Mouse (Mus musculus) cerebellum, adult 9-10 months (tissue): Measurements from ENCODE around the gene Lrrc73.

Source experiments
- DNase-seq: peaks from one replicate; pipeline ENCODE4 v3.0.0; 2022

Gene Lrrc73

DNA sequence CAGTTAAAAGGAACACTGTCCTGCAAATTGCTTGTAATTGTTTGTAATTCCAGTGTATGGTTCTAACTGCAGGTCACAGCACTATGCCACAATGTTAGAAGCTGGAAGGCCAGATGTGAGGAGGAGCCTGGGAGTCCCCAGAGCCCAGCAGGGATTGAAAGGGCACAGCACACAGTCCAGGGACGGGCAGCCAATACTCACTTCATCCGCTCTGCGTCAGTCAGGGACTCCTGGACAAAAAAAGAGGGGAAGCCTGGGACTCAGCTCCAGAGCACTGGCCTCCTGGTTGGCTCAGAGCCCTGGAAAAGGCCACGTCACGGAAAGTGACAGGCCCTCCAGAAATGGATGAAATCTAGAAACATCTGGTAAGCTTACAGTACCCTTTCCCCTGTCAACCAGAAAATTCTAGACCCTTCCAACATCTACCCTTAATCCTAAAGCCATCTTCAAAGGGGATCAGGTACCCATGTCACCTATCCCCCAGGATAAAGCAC, 8.9 kb downstream of the Lrrc73 start:
- no peak for DNase-seq

DNA sequence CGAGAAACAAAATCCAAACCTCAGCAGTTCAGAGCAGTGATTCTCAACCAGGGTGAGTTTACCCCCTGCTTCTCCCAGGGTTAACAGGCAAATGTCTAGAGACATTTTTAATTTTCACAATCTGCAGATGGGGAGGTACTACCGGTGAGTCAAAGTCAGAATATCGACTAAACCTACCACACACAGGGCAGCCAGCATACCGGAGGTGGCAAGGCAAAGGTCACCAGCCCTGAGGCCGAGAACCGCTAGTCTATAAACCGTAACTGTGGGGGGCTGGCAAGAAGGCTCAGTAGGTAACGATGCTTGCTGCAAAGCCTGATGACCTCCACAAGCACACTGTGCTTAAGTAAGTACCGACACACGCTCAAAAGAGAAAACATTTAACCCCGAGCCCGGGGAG, 12.2 kb downstream of the Lrrc73 start:
- DNase-seq = no peak

DNA sequence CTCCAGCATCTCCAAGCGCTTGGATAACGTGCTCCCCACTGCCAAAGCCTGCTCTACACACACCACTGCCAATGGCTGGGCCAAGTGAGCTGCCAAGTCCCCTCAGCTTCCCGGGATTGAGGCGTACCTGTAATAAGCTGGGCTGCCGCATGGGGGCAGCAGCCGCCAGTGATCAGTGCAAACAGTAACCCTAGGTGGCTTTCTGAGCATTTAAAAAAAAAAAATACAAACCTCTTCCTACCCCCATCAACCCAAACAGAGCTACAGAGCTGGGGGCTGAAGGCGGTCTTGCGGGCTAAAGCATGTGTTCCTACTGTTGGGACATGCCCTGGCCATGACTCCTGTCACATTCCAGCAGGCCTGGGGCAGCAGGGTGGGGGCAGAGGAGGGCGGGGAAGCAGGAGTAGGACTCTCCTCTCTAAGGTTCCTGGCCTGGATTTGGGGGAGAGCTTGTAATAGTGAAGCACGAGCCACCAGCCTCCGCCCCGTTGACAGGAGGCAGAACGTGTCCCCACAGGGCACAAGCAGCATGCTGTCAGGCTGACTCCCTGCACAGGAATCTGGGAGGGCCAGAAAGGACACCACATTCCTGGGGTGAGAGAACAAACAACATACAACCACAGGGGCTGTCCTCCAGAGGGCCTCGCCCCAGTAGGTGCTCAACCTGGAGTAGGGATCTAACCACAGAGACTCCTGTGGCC, 12.7 kb downstream of the Lrrc73 start:
- DNase-seq = peak; percentile 90

DNA sequence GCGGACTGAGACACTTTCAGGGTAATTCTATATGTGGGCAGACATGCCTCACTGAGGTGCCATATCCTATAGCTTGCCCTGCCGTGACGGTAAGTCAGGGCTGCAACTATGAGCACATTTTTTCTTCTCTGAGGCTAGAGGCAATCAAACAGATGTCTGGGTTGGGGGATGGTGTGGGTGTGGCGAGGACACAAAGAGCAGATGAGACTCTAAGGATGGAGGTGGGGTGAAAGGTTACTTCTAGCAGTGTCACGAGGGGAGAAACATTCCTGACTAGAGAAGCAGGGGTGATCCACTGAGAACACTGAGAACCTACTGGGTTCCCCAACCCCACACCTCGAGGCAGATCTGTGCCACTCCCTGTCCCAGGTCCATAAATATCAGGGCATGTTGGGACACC, 13.7 kb downstream of the Lrrc73 start:
- no peak for DNase-seq

DNA sequence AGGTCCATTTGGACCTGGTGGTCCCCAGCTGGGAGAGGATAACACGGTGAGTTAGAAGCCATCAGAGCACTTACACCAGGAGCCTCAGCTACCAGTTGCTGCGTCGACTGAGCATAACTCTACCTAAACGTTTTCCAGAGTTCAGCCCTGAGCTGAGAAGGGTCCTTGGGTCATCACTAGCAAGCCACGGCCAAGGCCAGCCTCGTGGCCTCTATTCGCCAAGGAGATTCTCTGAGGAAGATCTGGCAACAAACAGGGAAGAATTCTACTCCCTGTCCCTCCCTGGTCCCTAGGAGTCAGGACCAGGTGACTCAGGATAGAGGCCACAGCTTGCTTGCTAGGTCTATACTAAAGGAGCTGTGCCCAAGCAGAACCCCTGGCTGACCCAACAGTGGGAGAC, 14.2 kb downstream of the Lrrc73 start:
- DNase-seq = no peak

DNA sequence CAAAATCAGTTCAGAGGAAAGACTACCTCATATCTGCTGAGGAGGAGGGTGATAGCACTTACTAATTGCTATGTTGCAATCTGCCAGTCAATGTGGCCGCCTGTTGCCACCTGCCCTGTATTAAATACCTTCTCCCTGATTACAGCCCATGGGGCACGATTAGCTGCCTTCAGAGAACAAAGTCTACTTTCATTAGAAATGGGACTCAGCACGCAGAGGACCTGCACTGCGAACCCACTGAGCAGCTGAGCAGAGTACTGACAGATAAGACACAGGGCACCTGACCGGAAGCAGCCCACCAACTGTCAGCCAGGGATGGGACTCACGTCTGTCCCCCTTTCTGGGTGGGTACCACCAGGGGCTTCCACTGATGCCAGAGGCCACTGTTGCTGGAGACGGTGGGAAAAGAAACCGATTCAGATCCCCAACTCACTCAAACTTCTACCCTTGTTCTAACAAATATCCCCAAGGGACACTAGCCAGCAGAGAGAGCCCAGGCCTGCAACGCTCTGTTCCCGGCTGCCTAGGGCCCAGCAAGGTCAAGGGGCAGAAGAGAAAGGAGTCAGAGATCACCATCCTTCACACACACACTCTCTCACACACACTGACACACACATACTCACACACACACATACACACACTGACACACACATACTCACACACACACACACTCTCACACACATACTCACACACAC, 14.8 kb downstream of the Lrrc73 start:
- DNase-seq = no peak

DNA sequence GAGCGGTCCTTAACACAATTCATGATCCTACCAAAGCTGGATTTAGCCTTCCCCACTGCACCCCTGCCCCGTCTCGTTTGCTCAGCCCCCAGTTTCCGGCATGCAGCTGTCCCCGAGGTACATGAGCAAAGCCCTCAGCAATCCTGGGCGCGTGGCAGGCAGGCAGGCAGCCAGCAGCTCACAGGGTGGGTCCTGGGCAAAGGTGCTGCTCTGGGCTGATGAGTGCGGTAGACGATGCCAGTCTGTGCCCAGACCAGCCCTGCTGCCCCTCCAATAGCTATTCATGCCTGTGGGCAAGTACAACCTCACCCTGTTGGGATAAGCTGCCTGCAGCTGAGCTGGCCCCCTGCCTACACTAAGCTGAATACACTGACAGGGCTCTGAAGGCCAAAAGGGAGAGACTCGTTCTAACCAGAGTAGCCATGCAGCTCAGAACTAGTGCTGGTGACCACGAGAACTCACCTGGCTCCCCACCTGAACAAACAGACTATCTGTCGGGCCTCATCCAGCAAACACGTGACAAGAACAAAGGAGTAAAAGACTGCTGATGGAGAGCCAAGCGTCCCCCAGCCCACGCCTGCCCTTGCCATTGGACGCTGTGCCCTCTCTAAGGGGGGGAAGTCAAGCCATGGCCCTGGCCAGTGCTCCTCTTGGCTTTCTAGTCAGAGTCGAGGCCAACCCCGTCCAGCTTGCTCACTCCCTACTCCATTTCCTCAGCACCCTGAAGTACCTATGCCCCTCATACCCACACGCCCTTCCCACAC, 16.6 kb downstream of the Lrrc73 start:
- no peak for DNase-seq

DNA sequence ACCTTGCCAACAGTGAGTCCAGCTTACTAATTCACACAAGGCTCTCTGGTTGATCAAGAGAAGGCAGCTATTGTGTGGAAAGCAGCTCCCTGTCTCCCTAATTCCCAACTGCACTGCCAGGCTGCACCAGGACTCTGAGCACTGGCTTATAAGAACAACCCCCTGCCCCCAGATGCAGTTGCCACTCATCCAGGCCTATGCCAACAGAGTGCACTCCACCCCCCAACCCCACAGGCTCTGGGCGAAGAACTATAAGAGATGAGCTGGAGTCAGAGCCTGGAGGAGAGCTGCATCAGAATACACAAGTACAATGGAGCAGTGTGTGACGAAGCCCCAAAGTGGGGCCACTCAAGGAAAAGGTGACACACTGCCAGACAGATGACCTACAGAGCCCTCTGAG, 18.7 kb downstream of the Lrrc73 start:
- DNase-seq = no peak

DNA sequence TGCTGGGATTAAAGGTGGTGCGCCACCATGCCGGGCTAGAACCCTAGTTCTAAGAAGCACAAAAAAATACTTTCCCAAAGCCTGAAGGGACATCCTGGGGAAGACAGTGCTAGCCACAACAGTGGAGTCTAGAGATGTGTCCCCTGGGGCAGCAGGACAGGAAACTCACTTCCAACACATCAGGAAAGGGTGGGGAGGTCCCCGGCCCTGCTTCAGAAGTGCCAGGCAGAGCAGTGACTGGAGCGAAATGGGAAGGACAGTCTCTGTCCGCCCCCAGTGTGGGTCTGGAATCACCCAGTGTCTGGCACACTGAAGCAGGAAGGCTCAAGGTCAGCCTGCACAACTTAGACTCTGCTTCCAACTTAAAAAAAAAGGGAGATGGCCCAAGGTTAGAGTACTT, 19.3 kb downstream of the Lrrc73 start:
- no peak for DNase-seq

DNA sequence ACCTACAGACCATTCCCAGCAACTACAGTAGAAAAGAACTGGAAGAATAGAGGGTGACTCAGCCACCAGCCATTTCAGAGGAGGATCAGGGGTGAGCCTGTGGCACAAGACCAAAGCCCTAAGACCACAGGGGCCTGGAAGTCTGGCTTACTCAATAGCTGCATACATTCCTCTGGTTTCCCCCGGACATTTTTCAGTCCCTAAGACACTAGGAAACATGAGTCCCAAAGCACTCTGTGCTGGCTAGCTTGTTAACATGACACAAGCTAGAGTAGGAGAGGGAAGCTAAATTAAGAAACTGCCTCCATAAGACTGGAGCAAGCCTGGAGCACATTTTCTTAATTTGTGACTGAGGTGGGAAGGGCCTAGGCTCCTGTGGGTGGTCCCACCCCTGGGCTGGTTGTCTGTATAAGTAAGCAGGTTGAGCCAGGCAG, 20.5 kb downstream of the Lrrc73 start:
- no peak for DNase-seq

DNA sequence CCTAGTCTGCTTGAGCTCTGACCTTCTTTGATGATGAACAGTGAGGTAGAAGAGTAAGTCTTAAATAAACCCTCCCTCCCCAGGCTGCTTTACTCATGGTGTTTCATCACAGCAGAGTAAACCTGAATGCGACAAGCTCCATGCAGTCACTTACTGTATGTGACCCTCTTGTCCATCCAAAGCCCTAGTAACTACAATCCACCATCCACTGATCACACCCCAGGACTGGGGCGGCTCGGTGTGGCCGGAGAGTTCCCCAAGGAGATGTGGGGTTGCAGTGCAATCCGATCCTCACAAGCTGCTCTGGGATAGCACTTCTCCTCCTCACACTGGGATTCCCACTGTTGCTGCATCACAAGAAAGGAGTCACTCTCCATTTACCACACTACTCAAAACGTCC, 21.1 kb downstream of the Lrrc73 start:
- DNase-seq = no peak

DNA sequence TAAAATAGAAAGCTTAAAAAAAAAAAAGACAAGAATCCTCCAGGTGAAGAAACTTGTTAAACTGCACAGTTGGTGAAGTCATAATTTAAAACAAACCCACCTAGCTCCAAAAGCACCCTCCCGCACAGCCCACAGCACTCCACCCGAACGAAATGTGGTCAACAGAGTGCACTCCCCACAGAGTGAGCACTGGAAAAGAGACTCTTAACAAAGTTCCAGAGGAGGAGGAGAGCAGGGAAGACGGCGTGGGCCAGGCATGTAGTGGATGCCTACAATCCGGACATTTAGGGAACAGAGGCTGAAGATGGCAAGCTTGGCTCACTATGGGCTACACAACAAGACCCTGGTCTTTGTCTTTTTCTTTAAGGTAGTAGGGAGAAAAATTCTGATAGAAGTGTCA, 21.7 kb downstream of the Lrrc73 start:
- no peak for DNase-seq

DNA sequence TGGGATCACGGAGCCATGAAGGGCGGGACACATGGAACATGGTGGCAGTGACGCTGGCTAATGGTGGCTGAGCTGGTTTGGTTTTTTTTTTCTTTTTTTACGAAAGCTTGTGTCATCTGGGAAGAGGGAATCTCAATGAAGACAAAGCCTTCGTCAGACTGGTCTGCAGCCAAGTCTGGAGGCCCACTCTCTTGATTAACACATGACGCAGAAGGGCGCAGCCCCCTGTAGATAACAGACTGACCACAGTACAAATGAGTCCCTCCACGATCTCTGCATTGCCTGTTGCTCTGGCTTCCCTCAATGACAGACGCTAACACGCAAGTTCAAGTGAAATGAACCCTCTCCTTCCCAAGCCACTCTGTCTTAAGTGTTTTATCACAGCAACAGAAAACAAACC, 22.2 kb downstream of the Lrrc73 start:
- no peak for DNase-seq

DNA sequence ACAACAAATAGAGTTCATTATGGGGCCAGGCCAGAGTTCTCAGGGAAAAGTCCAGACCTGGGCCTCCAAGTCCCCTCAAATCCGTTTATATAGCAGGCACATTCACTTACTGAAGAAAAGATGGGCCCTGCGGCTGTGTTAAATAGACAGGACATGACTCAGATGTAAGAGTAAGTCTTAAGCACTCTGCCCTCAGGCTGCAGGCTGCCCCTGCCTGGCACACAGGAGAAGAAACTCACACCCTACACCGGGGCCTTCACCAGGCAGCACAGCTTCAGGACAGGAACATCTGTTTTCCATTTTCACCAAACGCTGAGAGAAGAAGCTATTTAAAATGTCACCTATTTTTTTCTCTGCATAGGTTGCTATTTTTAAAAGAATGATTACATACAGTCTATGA, 24.3 kb downstream of the Lrrc73 start:
- no peak for DNase-seq

DNA sequence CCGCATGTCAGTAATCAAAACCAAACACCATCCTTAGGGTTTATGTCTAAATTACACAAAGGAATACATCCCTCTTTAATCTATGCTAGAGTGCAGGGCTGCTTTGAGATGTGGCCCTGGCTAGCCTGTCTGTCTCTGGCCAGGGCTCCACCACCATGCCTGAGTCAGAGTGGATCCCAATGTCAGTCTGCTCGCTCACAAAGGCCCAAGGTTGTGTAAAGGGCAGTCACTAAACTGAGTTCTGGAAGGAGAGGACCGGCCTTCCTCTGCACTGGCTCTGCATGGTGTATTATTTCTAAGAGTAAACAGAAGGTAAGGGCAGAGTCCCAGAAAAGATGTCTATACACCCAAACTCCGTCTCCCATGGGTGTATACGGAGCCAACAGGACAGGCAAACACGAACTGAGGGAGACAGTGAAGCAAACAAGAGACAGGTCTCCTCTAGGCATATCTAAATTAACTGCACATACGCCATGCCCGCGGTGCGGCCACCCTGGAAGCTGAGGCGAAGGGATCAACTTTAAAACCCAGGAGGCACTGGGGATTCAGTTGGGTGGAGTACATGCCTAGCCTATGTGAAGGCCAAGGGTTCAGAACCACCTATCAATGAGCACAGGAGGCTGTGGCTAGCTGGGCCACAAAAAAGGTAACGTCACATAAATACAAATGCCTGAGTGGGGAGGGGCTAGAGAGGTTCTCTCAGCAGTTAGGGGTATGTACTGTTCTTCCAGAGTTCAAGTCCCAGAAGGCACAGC, 24.9 kb downstream of the Lrrc73 start:
- DNase-seq = no peak

DNA sequence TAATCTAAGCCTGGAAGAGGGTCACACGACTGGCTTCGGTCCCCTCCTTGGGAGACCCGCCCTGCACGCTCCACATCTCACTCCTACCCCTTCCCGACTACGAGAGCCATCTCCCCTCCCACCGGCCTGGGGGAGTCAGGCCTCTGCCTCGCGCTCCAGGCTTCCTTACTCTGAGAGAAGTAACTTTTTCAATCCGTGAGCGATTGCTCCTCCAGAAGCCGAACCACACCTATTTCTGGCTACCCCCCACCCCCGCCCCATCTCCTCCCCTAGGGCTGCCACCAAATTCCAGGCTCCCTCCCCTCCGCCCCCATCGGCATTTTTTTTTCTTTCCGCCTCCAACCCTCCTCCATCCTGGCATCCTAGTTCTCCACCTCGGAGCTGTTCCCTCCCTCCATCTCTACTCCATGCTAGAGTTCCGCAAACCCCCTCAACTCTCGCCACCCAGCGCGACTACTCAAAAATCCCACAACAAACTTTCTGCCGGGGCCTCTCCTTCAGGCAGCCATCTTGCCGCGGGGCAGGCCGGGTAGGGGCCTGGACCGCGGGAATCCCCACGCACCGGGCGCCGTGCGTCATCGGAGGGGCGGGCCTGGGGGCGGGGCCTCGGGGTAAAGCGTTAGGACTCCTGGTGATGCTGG, 29.3 kb downstream of the Lrrc73 start, which contains the start of gene Tjap1:
Gene Tjap1 (minus strand): TSS at position 544 of the 641 bp plus-strand sequence.
- peak; percentile 73 for DNase-seq

DNA sequence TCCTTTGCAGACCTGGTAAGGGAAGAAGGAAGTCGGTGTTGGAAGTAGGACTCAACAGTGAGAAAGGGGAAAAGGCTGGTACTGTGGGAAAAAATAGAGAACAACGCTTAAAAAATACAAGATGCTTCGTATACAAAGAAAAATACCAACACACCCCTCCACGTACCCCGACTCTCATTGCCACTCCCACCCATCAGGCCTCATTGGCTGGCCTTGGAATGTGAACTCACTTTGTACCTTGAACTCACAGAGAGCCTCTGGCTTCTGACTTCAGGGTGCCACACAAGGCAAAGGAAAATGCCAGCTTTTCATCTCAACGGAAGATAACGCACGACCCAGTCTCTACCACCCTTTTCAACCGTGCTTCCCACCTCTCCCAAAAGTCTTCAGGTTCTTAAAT, 29.8 kb downstream of the Lrrc73 start:
- no peak for DNase-seq

DNA sequence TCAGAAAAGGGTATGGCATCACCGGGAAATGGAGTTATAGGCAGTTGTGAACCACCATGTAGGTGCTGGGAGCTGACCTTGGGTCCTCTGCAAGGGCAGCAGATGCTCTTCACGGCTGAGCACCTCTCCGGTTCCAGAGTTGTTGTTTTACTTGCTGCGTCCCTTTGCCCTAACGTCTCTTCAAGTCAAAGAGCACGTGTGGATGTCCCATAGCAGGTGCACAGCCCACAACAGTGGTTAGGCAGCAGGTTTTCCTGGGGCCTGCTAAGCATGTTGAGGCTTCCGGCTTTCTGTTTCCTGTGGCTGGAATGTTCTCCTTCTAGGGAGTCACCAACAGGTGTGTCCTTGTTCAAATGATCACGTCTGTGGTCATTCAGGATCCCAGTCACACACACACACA, 30.6 kb downstream of the Lrrc73 start:
- no peak for DNase-seq

DNA sequence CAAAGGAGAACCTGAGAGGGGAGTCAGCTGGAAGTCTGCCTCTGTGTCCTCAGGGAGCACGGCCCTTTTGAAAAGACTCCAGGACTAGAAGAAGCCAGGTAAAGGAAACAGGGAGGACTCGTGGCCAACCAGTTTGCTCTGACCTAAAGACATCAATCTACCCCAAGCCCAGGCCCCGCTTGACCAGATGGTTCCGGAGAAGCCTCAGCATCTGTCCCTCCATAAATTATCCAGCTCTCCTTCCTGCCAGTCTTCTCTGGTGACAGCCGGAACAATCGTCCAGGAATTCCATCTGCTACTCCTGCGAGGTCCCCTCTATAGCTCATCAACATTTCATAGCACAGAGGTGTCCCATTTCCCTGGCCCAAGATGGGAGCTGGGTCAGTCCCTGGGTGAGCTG, 31.3 kb downstream of the Lrrc73 start:
- DNase-seq = no peak

DNA sequence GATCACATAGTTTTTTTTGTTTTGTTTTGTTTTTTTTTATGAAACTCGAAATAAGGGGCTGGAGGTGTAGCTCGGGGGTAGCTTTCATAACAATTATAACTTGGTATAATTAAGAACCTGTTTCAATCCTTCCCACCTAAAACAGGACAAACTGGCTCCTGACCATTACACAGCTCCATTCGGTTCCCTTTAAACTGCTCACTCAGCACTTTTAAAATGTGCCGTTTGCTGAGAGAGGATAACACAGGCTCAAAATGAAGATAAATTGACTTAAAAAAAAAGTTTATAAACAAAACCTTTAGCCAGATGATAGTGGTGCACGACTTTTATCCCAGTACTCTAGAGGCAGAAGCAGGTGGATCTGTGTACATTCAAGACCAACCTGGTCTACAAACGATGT, 32.1 kb downstream of the Lrrc73 start:
- no peak for DNase-seq

DNA sequence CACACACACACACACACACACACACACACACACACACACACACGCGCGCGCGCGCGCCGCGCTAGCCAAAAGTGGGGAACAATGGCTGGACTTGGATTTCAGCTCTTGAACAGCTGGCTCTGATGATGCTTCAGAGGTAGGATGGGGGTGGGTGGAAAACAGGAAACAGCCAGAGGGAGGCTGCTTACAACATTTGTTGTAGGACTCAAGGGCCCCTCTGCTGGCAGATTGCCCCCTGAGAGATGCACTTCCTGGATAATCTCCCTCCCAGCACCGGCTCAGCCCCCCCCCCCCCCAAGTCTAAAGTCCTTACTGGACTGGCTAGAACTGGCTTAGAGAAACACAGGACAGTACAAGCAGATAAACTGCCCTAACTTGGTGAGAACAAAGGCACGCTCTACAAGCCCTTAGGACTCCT, 34.4 kb downstream of the Lrrc73 start:
- no peak for DNase-seq

DNA sequence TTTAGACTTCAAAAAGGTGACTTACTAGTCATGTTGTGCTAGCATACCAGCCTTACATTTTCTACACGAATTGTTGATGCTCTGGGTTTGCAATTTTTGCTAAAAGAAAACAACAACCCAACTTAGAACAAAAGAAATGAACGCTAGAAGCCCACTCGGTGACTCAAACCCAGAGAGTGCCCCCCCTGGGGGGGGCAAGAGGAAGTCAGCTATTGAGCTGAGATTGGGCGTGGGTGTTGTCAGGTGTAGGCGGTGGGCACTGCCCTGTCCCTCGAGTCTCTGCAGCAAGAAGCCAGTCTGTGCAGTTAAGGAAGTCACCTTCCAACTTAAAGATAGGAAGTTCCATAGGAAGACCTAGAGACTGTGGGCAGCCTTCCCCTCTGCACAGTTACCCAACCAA, 43.3 kb downstream of the Lrrc73 start:
- DNase-seq = no peak

DNA sequence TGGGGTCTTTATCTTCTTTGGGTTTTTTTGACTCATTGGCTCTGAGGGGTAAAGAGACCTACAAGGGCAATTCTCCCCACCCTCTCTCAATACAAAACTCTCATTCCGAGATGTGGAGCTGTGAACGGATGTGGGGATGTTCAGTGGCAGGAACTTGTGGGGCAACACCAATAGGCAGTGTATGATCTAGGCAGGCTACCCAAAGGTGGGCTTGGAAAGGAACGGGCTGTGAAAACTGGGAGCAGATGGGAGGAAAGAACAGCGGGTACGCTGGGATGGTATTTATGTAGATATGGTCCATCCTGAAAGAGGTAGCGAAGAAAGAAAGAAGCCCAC, 43.7 kb downstream of the Lrrc73 start:
- no peak for DNase-seq
